Mouse (Mus musculus): Measurements from ENCODE around the gene Gm11172. TPM values are rescaled to one million over a fixed set of nuclear protein-coding genes. Genes with fewer than 3 reads are reported as not detected.
A peak's percentile ranks its signal among the peaks of the same experiment; 100 is the strongest.
"Not testable (repeated sequence)": the region's sequence is repeated elsewhere in the genome, so short reads cannot be mapped to it uniquely, and the experiment has no call there.

The Gm11172 gene
- polyA plus RNA-seq, 1 experiment, result not detected

GRCm38 (mm10) chr16:10842282-10842855 lies 29.7 kb downstream of the Gm11172 start:
- H3K27ac ChIP-seq (ENCODE audit: insufficient read depth, low read length), result no peak overlapping the region
- no peak overlapping the region for H3K4me3 ChIP-seq (ENCODE audit: insufficient read depth, low read length)
- TF ChIP-seq CTCF (IDR thresholded peaks at IDR 0.05; ENCODE audit: extremely low read depth, insufficient read depth, low read length) (no peak), POLR2A (IDR thresholded peaks at IDR 0.05; ENCODE audit: extremely low read depth, insufficient read depth, low read length) (no peak)
- H3K4me1 ChIP-seq (ENCODE audit: control insufficient read depth, insufficient read depth, low read length), result no peaks in the 10 kb centered on the region

- no peak for TF ChIP-seq POLR2A (IDR thresholded peaks at IDR 0.05; ENCODE audit: extremely low read depth, insufficient read depth, low read length)
- no peak for TF ChIP-seq CTCF (IDR thresholded peaks at IDR 0.05; ENCODE audit: extremely low read depth, insufficient read depth, low read length)
- H3K27ac ChIP-seq (ENCODE audit: insufficient read depth, low read length), result no peak overlapping the region
- no peaks in the 10 kb centered on the region for H3K4me1 ChIP-seq (ENCODE audit: control insufficient read depth, insufficient read depth, low read length)
- no peak overlapping the region for H3K4me3 ChIP-seq (ENCODE audit: insufficient read depth, low read length)
These were observed 31.0 kb downstream of the Gm11172 start for GRCm38 (mm10) chr16:10843486-10844318.

DNA sequence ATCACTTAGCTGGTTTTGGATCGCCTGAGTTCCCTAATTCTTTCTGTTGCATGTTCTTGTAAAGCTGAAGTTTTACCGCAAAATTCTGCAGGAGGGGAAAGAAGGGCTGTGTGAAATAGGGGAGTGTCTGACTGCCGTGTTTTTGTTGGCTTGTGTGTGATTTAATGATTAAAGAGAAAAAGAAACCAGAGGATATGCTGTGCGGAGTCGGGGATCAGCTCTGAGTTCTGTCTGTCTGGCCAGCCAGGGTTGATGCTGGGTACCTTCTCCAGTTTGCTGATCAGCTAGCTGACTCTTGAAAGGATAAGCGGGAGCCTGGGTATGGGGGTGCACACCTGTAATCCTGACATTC lies 31.6 kb downstream of the Gm11172 start:
- Histone ChIP-seq H3K27ac (ENCODE audit: insufficient read depth, low read length) (no peak overlapping the region), H3K4me3 (ENCODE audit: insufficient read depth, low read length) (no peak overlapping the region), H3K4me1 (ENCODE audit: control insufficient read depth, insufficient read depth, low read length) (no peaks in the 10 kb centered on the region)
- TF ChIP-seq CTCF (IDR thresholded peaks at IDR 0.05; ENCODE audit: extremely low read depth, insufficient read depth, low read length) (no peak), POLR2A (IDR thresholded peaks at IDR 0.05; ENCODE audit: extremely low read depth, insufficient read depth, low read length) (no peak)

- Histone ChIP-seq H3K4me1 (ENCODE audit: control insufficient read depth, insufficient read depth, low read length) (no peaks in the 10 kb centered on the region), H3K27ac (ENCODE audit: insufficient read depth, low read length) (no peak overlapping the region)
These were observed 33.2 kb downstream of the Gm11172 start for GRCm38 (mm10) chr16:10845952-10846351.

DNA sequence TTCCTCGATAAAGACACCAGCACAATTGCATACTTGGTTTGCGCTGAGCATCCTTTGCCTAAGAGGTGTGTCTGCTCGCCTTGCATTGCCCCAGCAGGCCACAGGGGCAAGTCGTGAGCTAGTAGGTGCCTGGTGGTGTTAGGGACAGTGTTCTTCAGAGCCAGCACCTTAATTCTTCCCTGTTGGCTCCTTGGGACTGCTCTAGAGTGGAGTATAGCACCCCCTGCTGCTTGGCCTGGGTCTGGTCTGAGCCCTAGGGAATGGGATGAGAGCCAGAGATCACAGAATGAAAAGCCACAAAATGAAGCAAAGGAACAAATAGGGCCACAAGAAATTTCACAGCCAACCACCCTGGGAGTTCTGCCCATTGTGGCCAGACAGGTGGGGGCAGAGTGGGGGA lies 33.8 kb downstream of the Gm11172 start:
- H3K4me1 ChIP-seq (ENCODE audit: control insufficient read depth, insufficient read depth, low read length), result no peaks in the 10 kb centered on the region
- H3K4me3 ChIP-seq (ENCODE audit: insufficient read depth, low read length), result no peak overlapping the region
- TF ChIP-seq POLR2A (IDR thresholded peaks at IDR 0.05; ENCODE audit: extremely low read depth, insufficient read depth, low read length) (no peak), CTCF (IDR thresholded peaks at IDR 0.05; ENCODE audit: extremely low read depth, insufficient read depth, low read length) (peak; percentile 75)
- no peak overlapping the region for H3K27ac ChIP-seq (ENCODE audit: insufficient read depth, low read length)

More at GRCm38 (mm10) chr16:10845952-10846351, 33.2 kb downstream of the Gm11172 start:
- H3K4me3 ChIP-seq (ENCODE audit: insufficient read depth, low read length), result no peak overlapping the region
- TF ChIP-seq POLR2A (IDR thresholded peaks at IDR 0.05; ENCODE audit: extremely low read depth, insufficient read depth, low read length) (no peak), CTCF (IDR thresholded peaks at IDR 0.05; ENCODE audit: extremely low read depth, insufficient read depth, low read length) (no peak)

- Histone ChIP-seq H3K4me3 (ENCODE audit: insufficient read depth, low read length) (no peak overlapping the region), H3K27ac (ENCODE audit: insufficient read depth, low read length) (no peak overlapping the region), H3K4me1 (ENCODE audit: control insufficient read depth, insufficient read depth, low read length) (no peaks in the 10 kb centered on the region)
- TF ChIP-seq CTCF (IDR thresholded peaks at IDR 0.05; ENCODE audit: extremely low read depth, insufficient read depth, low read length) (no peak), POLR2A (IDR thresholded peaks at IDR 0.05; ENCODE audit: extremely low read depth, insufficient read depth, low read length) (no peak)
These were observed 37.5 kb downstream of the Gm11172 start for GRCm38 (mm10) chr16:10849965-10850861.

DNA sequence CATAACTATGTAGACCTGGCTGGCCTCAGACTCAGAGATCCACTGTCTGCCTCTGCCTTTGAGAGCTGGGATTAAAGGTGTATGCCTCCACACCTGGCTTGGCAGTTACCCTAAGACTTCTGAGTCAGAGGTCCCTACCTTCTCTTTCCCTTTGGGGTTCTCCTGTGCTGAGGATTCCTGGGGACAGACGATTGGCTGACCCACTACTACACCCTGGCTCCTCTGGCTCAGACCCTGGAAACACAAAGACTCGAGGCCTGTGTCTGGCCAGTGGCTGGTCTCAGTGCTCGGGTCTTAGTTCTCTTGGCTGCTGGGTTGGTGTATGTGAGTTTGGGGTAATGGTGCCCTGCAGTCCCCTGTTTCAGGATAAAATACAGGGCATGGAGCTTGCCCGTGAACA lies 38.2 kb downstream of the Gm11172 start:
- TF ChIP-seq POLR2A (IDR thresholded peaks at IDR 0.05; ENCODE audit: extremely low read depth, insufficient read depth, low read length) (no peak), CTCF (IDR thresholded peaks at IDR 0.05; ENCODE audit: extremely low read depth, insufficient read depth, low read length) (no peak)
- Histone ChIP-seq H3K4me3 (ENCODE audit: insufficient read depth, low read length) (no peak overlapping the region), H3K27ac (ENCODE audit: insufficient read depth, low read length) (no peak overlapping the region), H3K4me1 (ENCODE audit: control insufficient read depth, insufficient read depth, low read length) (no peaks in the 10 kb centered on the region)

DNA sequence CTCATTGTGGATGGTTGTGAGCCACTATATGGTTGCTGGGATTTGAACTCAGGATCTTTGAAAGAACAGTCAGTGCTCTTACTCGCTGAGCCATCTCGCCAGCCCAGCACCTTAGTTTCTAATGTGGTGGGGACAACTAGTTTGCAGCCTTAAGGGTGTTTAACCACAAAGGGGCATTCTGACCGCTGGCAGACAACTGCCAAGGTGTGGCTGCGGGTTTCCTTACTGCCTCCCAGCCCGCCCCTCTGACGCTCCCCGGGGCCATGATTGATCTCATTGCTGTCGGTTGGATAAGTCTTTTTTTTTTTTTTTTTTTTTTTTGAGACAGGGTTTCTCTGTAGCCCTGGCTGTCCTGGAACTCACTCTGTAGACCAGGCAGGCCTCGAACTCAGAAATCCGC lies 39.5 kb downstream of the Gm11172 start:
- H3K27ac ChIP-seq (ENCODE audit: insufficient read depth, low read length); H3K4me3 ChIP-seq (ENCODE audit: insufficient read depth, low read length): not testable (repeated sequence)

GRCm38 (mm10) chr16:10859726-10860245 lies 47.1 kb downstream of the Gm11172 start:
- H3K4me3 ChIP-seq (ENCODE audit: insufficient read depth, low read length), result no peak overlapping the region
- TF ChIP-seq CTCF (IDR thresholded peaks at IDR 0.05; ENCODE audit: extremely low read depth, insufficient read depth, low read length) (no peak), POLR2A (IDR thresholded peaks at IDR 0.05; ENCODE audit: extremely low read depth, insufficient read depth, low read length) (no peak)
- H3K4me1 ChIP-seq (ENCODE audit: control insufficient read depth, insufficient read depth, low read length), result no peaks in the 10 kb centered on the region
- no peak overlapping the region for H3K27ac ChIP-seq (ENCODE audit: insufficient read depth, low read length)

More for the DNA sequence above, 39.5 kb downstream of the Gm11172 start:
- not testable (repeated sequence) for H3K4me1 ChIP-seq (ENCODE audit: control insufficient read depth, insufficient read depth, low read length)

All from cortical plate, adult 2 months (tissue).